In the genomic region with DNA sequence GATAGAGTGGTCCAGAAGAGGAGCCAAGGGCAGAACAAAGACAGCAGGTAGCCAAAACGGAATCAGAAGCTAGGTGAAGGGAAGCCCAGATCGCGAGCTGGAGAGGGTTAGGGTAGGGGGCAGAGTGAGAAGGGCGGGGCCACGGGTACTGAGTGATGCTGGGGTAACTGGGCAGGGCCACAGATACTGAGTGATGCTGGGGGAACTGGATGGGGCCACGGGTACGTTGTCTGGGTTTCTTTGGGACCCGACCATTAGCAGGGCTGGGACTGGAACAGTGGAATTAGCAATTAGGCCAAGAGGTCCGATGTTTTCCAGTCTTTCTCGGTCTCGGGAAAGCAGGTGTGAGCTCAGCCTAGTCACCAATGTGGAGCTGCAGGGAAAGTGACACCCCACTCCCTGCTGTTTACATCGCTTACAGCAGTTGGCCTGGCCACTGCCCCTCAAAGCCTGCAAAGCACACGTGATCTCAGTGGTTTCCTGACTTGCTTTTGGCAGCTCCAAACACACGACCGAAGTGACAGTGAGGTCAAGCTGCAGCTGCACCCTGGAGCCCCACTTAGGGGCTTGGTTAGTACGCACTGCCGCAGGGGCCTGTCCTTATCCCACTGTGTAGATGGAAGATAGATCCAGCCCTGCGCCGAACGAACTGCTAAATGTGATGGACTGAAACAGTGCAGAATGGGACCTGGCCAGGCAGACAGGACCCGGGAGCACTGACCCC, we compare ENCODE assay signal across 8 mouse cellular contexts. TPM values are rescaled to one million over a fixed set of nuclear protein-coding genes. Genes with fewer than 3 reads are reported as not detected.
DNase-seq lines count a peak whose midpoint lies in the region; ATAC-seq lines count a peak whose summit lies in the region.

No protein-coding gene starts in this region.

- DNase-seq in heart, adult 18-20 months: peak; percentile 69 to 83
- DNase-seq in heart, postnatal 4 days: no peak
- DNase-seq in heart, adult 9 months (ENCODE audit: low spot score in 2 of 2): peak; percentile 63 to 69
- DNase-seq in retina, postnatal 1 day: peak; percentile 60
- DNase-seq in frontal cortex, postnatal 14 days (ENCODE audit: low spot score in 2 of 2): no peak
- DNase-seq in cerebellum, postnatal 36 days: no peak

- ATAC-seq in limb, embryonic 13.5 days (ENCODE audit: low FRiP score, low read depth): peak; percentile 20; the same call in 1 of the 2 replicates
- ATAC-seq in midbrain, embryonic 16.5 days: no peak

- no peak overlapping the region for H3K4me2 ChIP-seq in limb, embryonic 13.5 days (replicated peaks)
- H3K4me2 ChIP-seq in midbrain, embryonic 16.5 days (ENCODE audit: low read length): no peak overlapping the region

- H3K36me3 ChIP-seq in limb, embryonic 13.5 days: peaks cover 23% of the 10 kb centered on the region
- no peaks in the 10 kb centered on the region for H3K36me3 ChIP-seq in midbrain, embryonic 16.5 days (ENCODE audit: control insufficient read depth, insufficient read depth, low read length)

- H3K27me3 ChIP-seq in limb, embryonic 13.5 days: no peaks in the 10 kb centered on the region
- H3K27me3 ChIP-seq in midbrain, embryonic 16.5 days (ENCODE audit: control insufficient read depth, insufficient read depth, low read depth, low read length): no peaks in the 10 kb centered on the region

- WGBS in limb, embryonic 13.5 days: 52% methylated on average over 21 of the region's 21 CpGs
- whole genome bisulfite sequencing in midbrain, embryonic 16.5 days: 67% methylated on average over 21 of the region's 21 CpGs

- peak overlapping the region; percentile 50; the same call in 1 of the 2 replicates for H3K9ac ChIP-seq in limb, embryonic 13.5 days
- no peak overlapping the region for H3K9ac ChIP-seq in midbrain, embryonic 16.5 days (ENCODE audit: low read depth, low read length)

- H3K4me1 ChIP-seq in limb, embryonic 13.5 days: peaks cover 40% of the 10 kb centered on the region
- peaks cover 9% of the 10 kb centered on the region for H3K4me1 ChIP-seq in midbrain, embryonic 16.5 days (ENCODE audit: control insufficient read depth, insufficient read depth, low read length)

- no peaks in the 10 kb centered on the region for H3K9me3 ChIP-seq in limb, embryonic 13.5 days
- H3K9me3 ChIP-seq in midbrain, embryonic 16.5 days (replicated peaks; ENCODE audit: control insufficient read depth, low read length, poor library complexity, severe bottlenecking): no peaks in the 10 kb centered on the region

- H3K27ac ChIP-seq in limb, embryonic 13.5 days: no peak overlapping the region
- no peak overlapping the region for H3K27ac ChIP-seq in midbrain, embryonic 16.5 days (ENCODE audit: low read length)

- no peak overlapping the region for H3K4me3 ChIP-seq in limb, embryonic 13.5 days
- no peak overlapping the region for H3K4me3 ChIP-seq in midbrain, embryonic 16.5 days (ENCODE audit: low read depth, low read length)

RNA-seq across cellular contexts. Expression of a gene that starts 4.5 kb away (rescaled TPM):
- 10 to 100 TPM; 47.8 to 50.4 TPM for total RNA-seq in heart, adult 18-20 months (2021)
- 10 to 100 TPM; 24.8 to 27.4 TPM for total RNA-seq in heart, postnatal 4 days (2021)
- polyA plus RNA-seq in limb, embryonic 13.5 days (2015; fragmentation: Nextera tagmentation; extraction: Ambion mirVana): 13.2 and 14.1 TPM in 2 replicates
- polyA plus RNA-seq in midbrain, embryonic 16.5 days (2015; fragmentation: Nextera tagmentation; extraction: Ambion mirVana): 7.7 and 8.1 TPM in 2 replicates

RNA-seq across cellular contexts. Expression of a gene that starts 44.5 kb away (rescaled TPM):
- total RNA-seq in heart, adult 18-20 months (2021): 10 to 100 TPM in 1 of 2 experiments, 1 to 10 TPM in 1; 7.9 to 10.7 TPM
- 10 to 100 TPM; 14.1 to 14.3 TPM for total RNA-seq in heart, postnatal 4 days (2021)
- 24.3 and 24.9 TPM in 2 replicates for polyA plus RNA-seq in limb, embryonic 13.5 days (2015; fragmentation: Nextera tagmentation; extraction: Ambion mirVana)
- polyA plus RNA-seq in midbrain, embryonic 16.5 days (2015; fragmentation: Nextera tagmentation; extraction: Ambion mirVana): 21.5 and 22.2 TPM in 2 replicates

RNA-seq across cellular contexts. Expression of a gene that starts 44.7 kb away (rescaled TPM):
- total RNA-seq in heart, adult 18-20 months (2021): 1 to 10 TPM; 7.8 to 8.0 TPM
- total RNA-seq in heart, postnatal 4 days (2021): 10 to 100 TPM; 15.8 to 16.3 TPM
- polyA plus RNA-seq in limb, embryonic 13.5 days (2015; fragmentation: Nextera tagmentation; extraction: Ambion mirVana): 7.5 and 8.2 TPM in 2 replicates
- 36.5 and 36.9 TPM in 2 replicates for polyA plus RNA-seq in midbrain, embryonic 16.5 days (2015; fragmentation: Nextera tagmentation; extraction: Ambion mirVana)

RNA-seq across cellular contexts. Expression of a gene that starts 46.8 kb away (rescaled TPM):
- total RNA-seq in heart, adult 18-20 months (2021): 10 to 100 TPM; 12.2 to 14.5 TPM
- total RNA-seq in heart, postnatal 4 days (2021): 10 to 100 TPM; 17.9 to 19.9 TPM
- polyA plus RNA-seq in limb, embryonic 13.5 days (2015; fragmentation: Nextera tagmentation; extraction: Ambion mirVana): 78.3 and 85.2 TPM in 2 replicates
- polyA plus RNA-seq in midbrain, embryonic 16.5 days (2015; fragmentation: Nextera tagmentation; extraction: Ambion mirVana): 98.2 and 100 TPM in 2 replicates

RNA-seq across cellular contexts. Expression of a gene that starts 47.2 kb away (rescaled TPM):
- total RNA-seq in heart, adult 18-20 months (2021): under 1 TPM; 0.07 to 0.08 TPM
- total RNA-seq in heart, postnatal 4 days (2021): not detected
- polyA plus RNA-seq in limb, embryonic 13.5 days (2015; fragmentation: Nextera tagmentation; extraction: Ambion mirVana): 0.76 and 0.80 TPM in 2 replicates
- 11.8 and 11.9 TPM in 2 replicates for polyA plus RNA-seq in midbrain, embryonic 16.5 days (2015; fragmentation: Nextera tagmentation; extraction: Ambion mirVana)

Comparison
In these comparisons a context has a peak if more than half of its experiments do, and no peak if none do; other contexts are left out.
1. DNase-seq: peak in heart, adult 18-20 months (2 of 2), heart, adult 9 months (2 of 2) and retina, postnatal 1 day (single experiment); none in heart, postnatal 4 days (single experiment), frontal cortex, postnatal 14 days (0 of 2) and cerebellum, postnatal 36 days (0 of 2).